Mouse (Mus musculus): Measurements from ENCODE around the gene Mboat1.

Gene Mboat1

DNA sequence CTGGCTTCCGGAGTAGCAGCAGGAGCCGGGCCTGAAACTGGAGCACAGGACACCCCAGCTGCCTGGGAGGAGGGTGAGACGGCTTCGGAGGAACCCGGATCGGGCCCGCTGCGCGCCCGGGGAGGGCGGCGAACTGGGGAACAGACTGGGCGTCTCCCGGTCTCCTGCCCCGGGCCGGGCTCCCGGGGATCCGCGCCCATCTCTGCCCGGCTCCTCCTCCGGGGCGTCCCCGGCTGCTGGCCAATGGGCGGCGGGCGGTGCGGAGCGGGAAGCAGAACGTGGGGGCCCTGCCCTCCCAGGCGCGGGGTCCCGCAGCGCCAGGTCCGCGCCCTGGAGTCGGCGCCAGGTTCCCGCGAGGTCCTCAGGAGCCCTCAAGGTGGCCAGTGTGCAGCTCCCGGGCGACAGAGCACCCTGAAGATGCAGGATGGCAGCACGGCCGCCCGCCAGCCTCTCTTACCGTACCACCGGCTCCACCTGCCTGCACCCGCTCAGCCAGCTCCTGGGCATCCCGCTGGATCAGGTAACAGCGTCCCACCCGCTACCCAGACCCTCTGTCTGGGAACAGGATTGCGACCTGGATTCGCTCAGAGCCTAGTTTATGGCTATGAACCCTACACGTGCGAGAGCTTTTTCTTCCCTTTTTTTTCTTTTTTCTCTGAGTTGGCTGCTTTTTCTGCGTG lies at the start of gene Mboat1:
TSS of gene Mboat1 (plus strand) at position 247 of the 680 bp plus-strand sequence.
- peak; percentile 72 to 75 for DNase-seq

GRCm38 (mm10) chr13:30093086-30093485 lies 43.2 kb upstream of the Mboat1 start:
- no peak for DNase-seq

DNA sequence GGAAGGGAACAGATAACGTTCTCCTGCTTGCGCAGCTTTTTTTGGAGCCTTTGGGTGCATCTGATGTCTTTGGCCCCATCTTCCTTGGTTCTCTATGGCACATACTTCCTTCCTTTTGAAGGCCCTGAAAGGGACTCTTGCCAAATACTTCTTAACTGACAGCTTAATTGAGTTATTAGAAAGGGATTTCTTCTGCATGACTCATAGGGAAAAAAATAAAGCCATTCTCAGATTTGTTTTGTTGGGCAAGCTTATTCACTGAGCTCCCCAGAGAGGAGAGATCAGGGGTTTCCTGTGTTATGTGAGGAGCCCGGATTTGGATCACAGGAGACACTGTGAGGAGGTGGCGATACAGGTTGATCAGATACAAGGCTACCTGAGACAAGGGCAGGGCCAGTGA lies 40.4 kb upstream of the Mboat1 start:
- DNase-seq, result no peak

GRCm38 (mm10) chr13:30096536-30096935 lies 39.8 kb upstream of the Mboat1 start:
- no peak for DNase-seq

DNA sequence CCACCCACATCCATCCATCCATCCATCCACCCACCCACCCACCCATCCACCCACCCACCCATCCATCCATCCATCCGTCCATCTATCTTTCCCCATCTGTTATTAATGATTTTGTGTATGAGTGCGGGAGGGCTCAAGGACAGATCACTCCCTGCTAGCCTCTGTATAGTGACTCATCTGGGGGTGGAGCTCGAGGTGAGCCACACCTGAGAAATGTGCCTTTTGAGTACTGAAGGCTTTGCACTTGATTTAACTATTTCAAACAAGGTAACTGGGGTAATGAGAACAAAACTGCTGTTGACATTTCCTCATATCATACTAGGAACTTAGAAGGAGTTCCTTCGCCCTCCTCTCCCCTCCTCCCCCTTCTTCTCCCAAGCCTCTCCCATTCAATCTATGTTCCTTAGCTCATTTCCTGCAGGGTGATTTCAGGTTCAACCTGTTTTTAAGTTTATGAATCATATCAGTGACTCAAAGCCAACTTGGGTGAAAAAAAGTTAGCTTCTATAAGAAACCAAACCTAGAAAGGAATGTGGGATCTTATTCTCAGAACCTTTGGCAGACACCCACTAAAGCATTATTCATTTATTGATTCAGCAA lies 27.2 kb upstream of the Mboat1 start:
- DNase-seq, result no peak

DNA sequence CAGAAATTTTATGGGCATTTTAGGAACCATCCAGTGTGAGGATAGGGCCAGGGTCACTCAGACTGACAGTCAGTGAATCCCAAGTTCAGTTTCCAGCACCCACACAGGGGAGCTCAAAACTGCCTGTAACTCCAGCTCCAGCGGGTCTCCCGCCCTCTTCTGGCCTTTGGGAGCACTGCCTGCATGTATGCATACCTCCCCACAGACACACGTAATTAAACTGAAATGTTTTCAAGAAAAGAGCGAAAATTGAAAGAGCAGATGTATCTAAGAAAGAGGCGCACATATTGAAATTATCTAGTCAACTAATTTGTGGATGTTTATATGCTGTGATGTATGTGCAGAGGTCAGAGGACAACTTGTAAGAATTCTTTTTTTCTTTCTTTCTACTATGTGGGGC lies 20.5 kb upstream of the Mboat1 start:
- no peak for DNase-seq

- no peak for DNase-seq
Observed at GRCm38 (mm10) chr13:30136923-30137629, 787 bp downstream of the Mboat1 start.

DNA sequence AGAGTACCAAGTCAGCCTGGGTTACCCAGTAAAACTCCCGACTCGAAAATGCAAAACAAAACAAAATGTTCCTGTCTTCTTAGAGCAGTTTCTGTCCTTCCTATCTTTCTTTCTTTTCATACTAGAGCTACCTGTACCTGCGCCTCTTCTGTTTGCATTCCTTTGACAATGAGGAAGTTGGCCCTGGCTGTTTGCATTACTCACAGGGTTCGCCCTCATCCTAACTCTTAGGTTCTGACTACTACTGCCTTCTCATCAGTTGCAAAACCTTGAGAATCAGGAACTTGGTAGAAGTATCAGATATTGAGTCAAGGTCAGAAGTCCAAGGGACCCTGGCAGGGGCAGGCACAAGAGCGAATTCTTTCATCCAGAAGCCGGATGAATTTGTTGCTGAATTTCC lies 1.7 kb downstream of the Mboat1 start:
- no peak for DNase-seq

DNA sequence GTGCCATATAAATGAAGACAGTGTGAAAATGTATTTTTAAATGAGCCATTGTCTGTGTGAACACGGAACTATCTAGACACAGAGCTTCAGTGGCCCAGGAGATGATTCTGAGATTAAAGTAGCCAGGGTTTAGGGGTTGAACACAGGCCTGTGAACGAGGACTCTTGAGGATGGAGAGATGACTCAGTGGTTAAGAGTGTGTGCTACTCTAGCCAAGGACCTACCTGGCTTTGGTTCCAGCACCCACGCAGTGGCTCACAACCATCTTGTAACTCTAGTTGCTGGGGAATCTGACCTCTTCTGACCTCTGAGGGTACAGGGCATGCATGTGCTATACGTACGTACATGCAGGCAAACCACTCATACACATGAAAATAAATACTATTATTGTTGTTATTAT lies 3.9 kb downstream of the Mboat1 start:
- DNase-seq, result no peak

GRCm38 (mm10) chr13:30140646-30141045 lies 4.4 kb downstream of the Mboat1 start:
- no peak for DNase-seq

- no peak for DNase-seq
Observed at GRCm38 (mm10) chr13:30141996-30142395, 5.7 kb downstream of the Mboat1 start.

- DNase-seq, result no peak
Observed at GRCm38 (mm10) chr13:30146468-30146867, 10.2 kb downstream of the Mboat1 start.

GRCm38 (mm10) chr13:30154264-30154663 lies 18.0 kb downstream of the Mboat1 start:
- DNase-seq, result no peak

DNA sequence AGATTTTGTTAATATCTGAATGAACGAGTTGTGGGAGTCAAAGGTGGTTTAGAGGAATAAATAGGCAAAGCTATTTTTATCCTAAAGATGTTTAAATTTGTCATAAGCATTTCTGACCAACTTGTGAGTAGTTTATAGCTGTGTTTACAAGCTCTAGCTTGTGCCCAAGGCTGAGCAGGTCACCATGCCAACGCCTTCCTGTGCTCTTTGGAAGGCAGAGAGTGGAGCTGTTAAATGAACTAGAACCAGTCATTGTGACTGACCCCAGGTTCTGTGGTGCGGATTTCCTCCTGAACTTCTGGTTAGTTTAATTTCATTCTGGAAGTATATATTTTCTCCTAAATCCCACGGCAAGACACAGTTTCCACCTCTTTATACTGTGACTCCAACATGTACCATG lies 23.3 kb downstream of the Mboat1 start:
- DNase-seq, result no peak

DNA sequence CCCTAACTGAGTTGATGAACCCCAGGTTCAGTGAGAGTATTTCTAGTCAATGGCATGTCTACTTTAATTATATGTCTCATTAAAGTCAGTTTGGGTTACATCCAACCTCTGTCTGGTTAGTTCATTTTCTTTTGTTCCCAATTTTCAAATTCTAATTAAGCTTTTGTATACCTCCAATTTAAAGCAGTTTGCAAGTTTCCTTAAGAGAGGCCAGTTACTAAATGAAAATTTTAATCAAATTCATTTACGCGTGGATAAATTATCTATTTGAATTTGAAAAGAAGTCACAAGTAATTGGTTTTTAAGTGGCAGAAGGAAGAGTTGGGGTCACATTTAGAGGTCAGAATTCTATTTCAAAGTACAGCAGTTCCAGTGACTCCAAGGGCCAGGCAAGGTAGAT lies 27.2 kb downstream of the Mboat1 start:
- no peak for DNase-seq

DNA sequence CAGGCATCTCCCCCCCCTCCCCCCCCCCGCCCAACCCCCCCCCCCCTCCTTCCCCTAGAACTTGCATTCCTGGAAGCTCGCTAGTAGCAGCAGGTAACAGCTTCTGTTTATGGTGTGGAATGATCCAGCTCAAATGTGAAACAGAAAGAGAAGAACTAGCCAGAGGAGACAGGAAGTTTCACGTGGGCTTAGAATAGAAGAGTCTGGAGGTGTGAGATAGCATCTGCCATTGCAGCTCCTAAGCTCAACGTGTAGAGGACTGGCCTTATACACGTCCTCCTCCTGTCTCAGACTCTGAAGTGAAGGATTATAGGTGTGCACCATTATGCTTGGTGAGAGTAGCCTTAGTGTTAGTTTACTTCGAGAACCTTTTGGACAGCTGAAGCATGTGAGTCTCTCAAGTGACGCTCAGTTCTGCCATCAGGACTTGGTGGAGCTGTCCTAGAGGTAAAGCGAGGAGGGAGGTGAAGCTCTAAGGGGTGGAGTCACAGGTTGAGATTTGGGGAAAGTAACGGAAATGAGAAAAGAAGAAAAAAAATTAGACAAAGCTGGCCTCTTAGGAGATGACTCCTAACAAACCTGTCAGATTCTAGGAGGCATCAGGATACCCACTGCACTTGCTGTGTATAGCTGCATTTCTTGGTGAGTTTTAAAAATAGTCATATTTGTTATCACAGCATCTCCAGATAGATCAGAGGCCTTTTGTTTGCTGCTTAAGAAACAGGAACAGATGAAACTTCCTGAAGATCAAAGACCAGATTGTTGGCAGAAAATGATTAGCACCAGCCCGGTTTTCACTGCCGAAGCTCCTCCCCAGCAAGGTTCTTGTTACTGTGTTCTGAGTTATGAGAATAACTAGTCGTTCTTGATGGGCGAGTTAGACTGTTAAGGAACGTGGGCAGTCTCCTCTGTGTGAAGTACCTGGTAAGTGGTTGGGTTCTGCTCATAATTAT lies 30.1 kb downstream of the Mboat1 start:
- no peak for DNase-seq

DNA sequence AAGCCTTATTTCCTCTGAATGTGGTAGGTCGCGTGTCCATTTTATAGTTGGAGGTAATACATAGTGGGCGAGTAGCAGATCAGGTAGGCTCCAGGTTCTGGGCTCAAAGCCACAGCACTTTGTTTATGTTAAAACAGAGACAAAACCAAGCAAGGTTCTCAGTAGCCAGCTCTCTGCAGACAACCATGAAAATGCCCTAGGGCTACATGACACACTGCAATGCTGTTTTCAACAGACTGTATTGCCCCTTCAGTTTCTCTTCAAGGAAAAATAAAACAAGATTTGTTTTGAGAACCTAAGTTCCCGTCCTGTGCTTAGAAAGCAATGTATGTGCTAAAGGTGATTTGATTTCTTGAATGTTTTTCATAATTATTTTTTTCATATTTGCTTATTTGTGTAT lies 31.2 kb downstream of the Mboat1 start:
- no peak for DNase-seq

GRCm38 (mm10) chr13:30168803-30169202 lies 32.5 kb downstream of the Mboat1 start:
- no peak for DNase-seq

- no peak for DNase-seq
Observed at GRCm38 (mm10) chr13:30170061-30170460, 33.8 kb downstream of the Mboat1 start.

DNA sequence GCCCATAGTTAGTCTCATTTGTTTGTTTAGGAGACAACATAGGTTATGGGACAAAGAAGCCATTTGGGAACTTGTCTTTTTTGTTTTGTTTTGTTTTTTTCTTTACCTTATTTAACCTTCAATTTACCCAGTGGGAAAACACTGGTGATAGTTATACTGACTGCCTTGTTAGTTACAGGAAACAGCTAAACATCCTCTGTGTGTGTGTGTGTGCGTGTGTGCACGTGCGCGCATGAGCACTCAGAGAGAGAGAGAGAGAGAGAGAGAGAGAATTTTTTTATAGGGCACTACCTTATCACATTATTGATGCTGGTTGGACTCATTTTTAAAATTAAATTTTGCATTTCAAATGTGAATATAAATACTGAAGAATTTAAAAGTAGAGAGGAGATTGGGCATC lies 38.3 kb downstream of the Mboat1 start:
- DNase-seq, result no peak

GRCm38 (mm10) chr13:30177356-30177755 lies 41.1 kb downstream of the Mboat1 start:
- no peak for DNase-seq

- no peak for DNase-seq
Observed at GRCm38 (mm10) chr13:30185549-30185948, 49.3 kb downstream of the Mboat1 start.

DNA sequence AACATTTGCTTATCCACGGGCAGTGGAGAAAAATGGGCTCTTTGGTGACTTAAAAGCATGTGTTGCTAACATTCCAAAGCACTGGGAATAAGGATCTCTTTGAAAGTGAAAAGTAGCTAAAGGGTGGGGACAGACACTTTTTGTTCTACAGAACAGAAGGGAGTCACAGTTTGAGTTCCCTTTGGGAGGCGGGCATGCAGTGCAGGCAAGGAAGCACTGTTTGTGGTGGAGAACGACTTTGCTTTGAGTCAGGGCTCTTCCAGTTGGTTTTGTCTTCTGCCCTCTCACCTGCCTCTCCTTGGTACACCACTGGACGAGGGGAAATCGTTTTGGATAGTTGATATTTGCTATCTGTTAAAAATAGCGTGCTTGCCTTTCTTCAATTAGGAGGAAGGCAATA lies 49.7 kb downstream of the Mboat1 start:
- no peak for DNase-seq
